In the genomic region with DNA sequence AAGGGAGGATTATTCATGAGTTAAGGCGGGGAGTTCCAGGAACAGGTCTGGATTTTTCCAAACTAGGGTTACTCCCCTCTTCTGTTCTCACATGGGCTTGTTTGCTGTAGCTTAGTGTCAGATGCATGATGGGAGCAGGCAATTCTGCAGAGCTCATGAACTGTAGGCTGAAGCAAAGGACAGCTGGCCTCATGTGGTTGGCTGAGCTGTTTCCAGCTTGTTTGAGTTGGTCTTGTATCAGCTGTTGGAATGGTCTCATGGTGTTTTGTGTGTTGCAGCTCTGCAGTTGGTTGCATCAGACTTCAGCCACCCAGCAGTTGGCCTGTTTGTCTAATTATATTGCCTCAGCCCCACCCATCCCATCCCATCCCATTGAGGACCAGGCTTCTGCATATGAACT, we compare ENCODE assay signal across 19 mouse cellular contexts.
DNase-seq lines count a peak whose midpoint lies in the region; ATAC-seq and TF ChIP-seq lines count a peak whose summit lies in the region.
"Had no signal": no experiment of that assay in that cellular context is flagged by ENCODE, and none has a peak within 500 bp of the region (broad histone marks: within the 10 kb centered on the region; RNA-seq: fewer than 3 reads in every experiment).

No protein-coding gene starts in this region.

- no peak overlapping the region for H3K4me3 ChIP-seq in kidney, embryonic 14.5 days (ENCODE audit: low read length)
- H3K4me3 ChIP-seq in cerebellum, adult 2 months (replicated peaks; ENCODE audit: insufficient read depth, low read depth, low read length) = no peak overlapping the region
- H3K4me3 ChIP-seq: forebrain, embryonic 12.5 days; limb, embryonic 12.5 days; liver, embryonic 13.5 days; midbrain, embryonic 13.5 days had no signal

- DNase-seq in kidney, postnatal 10 days = peak; percentile 25
- DNase-seq in fibroblast of lung, adult 2 months (ENCODE audit: low read depth) = peak; percentile 75
- DNase-seq in heart, postnatal 10 days = peak; percentile 58 to 67
- peak; percentile 47 for DNase-seq in lung, postnatal 36 days
- no peak for DNase-seq in testis, postnatal 10 days (ENCODE audit: low spot score)
- DNase-seq in cerebellum, adult 2 months = no peak
- DNase-seq in thymus, postnatal 25 days = no peak
- DNase-seq: adrenal gland, adult 2 months; cerebellum, postnatal 10 days; gastrocnemius, postnatal 36 days; kidney, adult 9 months; layer of hippocampus, adult 9-11 months; liver, embryonic 13.5 days; right cerebral cortex, postnatal 25 days; thymus, postnatal 4 days had no signal

- WGBS in kidney, embryonic 14.5 days = 65% methylated on average over 1 of the region's 1 CpGs
- 93% methylated on average over 1 of the region's 1 CpGs for WGBS in cerebellum, adult 2 months

- no peak overlapping the region for H3K27ac ChIP-seq in kidney, embryonic 14.5 days (ENCODE audit: low read depth, low read length)
- no peak overlapping the region for H3K27ac ChIP-seq in cerebellum, adult 2 months (ENCODE audit: insufficient read depth, low read length)
- H3K27ac ChIP-seq: forebrain, embryonic 12.5 days; limb, embryonic 12.5 days; liver, embryonic 13.5 days; midbrain, embryonic 13.5 days had no signal

- intact Hi-C loops in heart, postnatal 10 days (cut with DNase I) = no loop called here

- H3K9ac ChIP-seq in kidney, embryonic 14.5 days (ENCODE audit: low read depth, low read length) = no peak overlapping the region
- H3K9ac ChIP-seq: forebrain, embryonic 12.5 days; limb, embryonic 12.5 days; liver, embryonic 13.5 days; midbrain, embryonic 13.5 days had no signal

- no peaks in the 10 kb centered on the region for H3K36me3 ChIP-seq in kidney, embryonic 14.5 days (ENCODE audit: control insufficient read depth, insufficient read depth, low read length)
- H3K36me3 ChIP-seq: forebrain, embryonic 12.5 days; limb, embryonic 12.5 days; liver, embryonic 13.5 days; midbrain, embryonic 13.5 days had no signal

- no peaks in the 10 kb centered on the region for H3K9me3 ChIP-seq in kidney, embryonic 14.5 days (ENCODE audit: control insufficient read depth, low read length)
- H3K9me3 ChIP-seq: forebrain, embryonic 12.5 days; limb, embryonic 12.5 days; liver, embryonic 13.5 days; midbrain, embryonic 13.5 days had no signal

- no peak for TF ChIP-seq CTCF in cerebellum, adult 2 months (IDR thresholded peaks at IDR 0.05; ENCODE audit: borderline replicate concordance, insufficient read depth, low read depth, low read length)

- H3K27me3 ChIP-seq in kidney, embryonic 14.5 days (ENCODE audit: control insufficient read depth, insufficient read depth, low read length) = no peaks in the 10 kb centered on the region
- no peaks in the 10 kb centered on the region for H3K27me3 ChIP-seq in cerebellum, adult 2 months (ENCODE audit: control insufficient read depth, insufficient read depth, low read length)
- H3K27me3 ChIP-seq: forebrain, embryonic 12.5 days; limb, embryonic 12.5 days; liver, embryonic 13.5 days; midbrain, embryonic 13.5 days had no signal

- TF ChIP-seq POLR2A in cerebellum, adult 2 months (IDR thresholded peaks at IDR 0.05; ENCODE audit: borderline replicate concordance, insufficient read depth, low read length) = no peak

- no peaks in the 10 kb centered on the region for H3K4me1 ChIP-seq in kidney, embryonic 14.5 days (ENCODE audit: control insufficient read depth, insufficient read depth, low read length)
- no peaks in the 10 kb centered on the region for H3K4me1 ChIP-seq in cerebellum, adult 2 months (ENCODE audit: control insufficient read depth, insufficient read depth, low read length)
- H3K4me1 ChIP-seq: forebrain, embryonic 12.5 days; limb, embryonic 12.5 days; liver, embryonic 13.5 days; midbrain, embryonic 13.5 days had no signal

- no peak for ATAC-seq in kidney, embryonic 14.5 days (ENCODE audit: low FRiP score, low TSS enrichment)
- ATAC-seq: midbrain, embryonic 13.5 days had no signal

- H3K4me2 ChIP-seq in kidney, embryonic 14.5 days (replicated peaks; ENCODE audit: low read depth, low read length) = no peak overlapping the region
- H3K4me2 ChIP-seq: forebrain, embryonic 12.5 days; limb, embryonic 12.5 days; liver, embryonic 13.5 days; midbrain, embryonic 13.5 days had no signal

Comparison
In these comparisons a context has a peak if more than half of its experiments do, and no peak if none do; other contexts are left out.
1. DNase-seq: peak in kidney, postnatal 10 days (single experiment), fibroblast of lung, adult 2 months (single experiment), heart, postnatal 10 days (2 of 2) and lung, postnatal 36 days (single experiment); none in testis, postnatal 10 days (single experiment), cerebellum, adult 2 months (0 of 2) and thymus, postnatal 25 days (single experiment).